Mouse (Mus musculus): ENCODE data around the gene Pax1.

Gene Pax1

GRCm38 (mm10) chr2:147372947-147373666 is 11.4 kb downstream of the Pax1 start:
- no peak for DNase-seq (ENCODE audit: low spot score in 2 of 2)

GRCm38 (mm10) chr2:147373667-147374007 is 11.9 kb downstream of the Pax1 start:
- no peak for DNase-seq (ENCODE audit: low spot score in 2 of 2)

- DNase-seq (ENCODE audit: low spot score in 2 of 2), result no peak
Measured at GRCm38 (mm10) chr2:147374245-147374644, 12.5 kb downstream of the Pax1 start.

GRCm38 (mm10) chr2:147375019-147375715 is 13.4 kb downstream of the Pax1 start:
- no peak for DNase-seq (ENCODE audit: low spot score in 2 of 2)

GRCm38 (mm10) chr2:147378934-147379333 is 17.2 kb downstream of the Pax1 start:
- DNase-seq (ENCODE audit: low spot score in 2 of 2), result no peak

- no peak for DNase-seq (ENCODE audit: low spot score in 2 of 2)
Measured at GRCm38 (mm10) chr2:147383373-147383772, 21.6 kb downstream of the Pax1 start.

- DNase-seq (ENCODE audit: low spot score in 2 of 2), result no peak
Measured at GRCm38 (mm10) chr2:147386949-147387348, 25.2 kb downstream of the Pax1 start.

GRCm38 (mm10) chr2:147409323-147409722 is 47.6 kb downstream of the Pax1 start:
- DNase-seq (ENCODE audit: low spot score in 2 of 2), result no peak

GRCm38 (mm10) chr2:147415037-147415436 is 53.3 kb downstream of the Pax1 start:
- no peak for DNase-seq (ENCODE audit: low spot score in 2 of 2)

GRCm38 (mm10) chr2:147424582-147425255 is 63.0 kb downstream of the Pax1 start:
- no peak for DNase-seq (ENCODE audit: low spot score in 2 of 2)

- no peak for DNase-seq (ENCODE audit: low spot score in 2 of 2)
Measured at GRCm38 (mm10) chr2:147429607-147430356, 68.1 kb downstream of the Pax1 start.

GRCm38 (mm10) chr2:147433120-147433519 is 71.4 kb downstream of the Pax1 start:
- DNase-seq (ENCODE audit: low spot score in 2 of 2), result no peak
